Mouse (Mus musculus) lung, postnatal 0 days (tissue): ENCODE measurements at regions not wholly inside any gene's neighbourhood (a gene's known extent, or its start where the extent isn't known, plus 50 kb on each side); places are given as distances from the start of the nearest gene placed in this dataset.

Experiments
- ATAC-seq: fragments of 200-750 bp; cut with Nextera tagmentation; 2 replicates; pipeline ENCODE4 v1.8.0; 2017; ENCODE audit warnings: moderate library complexity
- DNase-seq: peaks from one replicate; pipeline ENCODE4 v3.0.0-alpha.2; 2016; ENCODE audit warnings: low spot score
- H3K27ac ChIP-seq: fragments of 300-500 bp; sonication (generic); 2 replicates; pipeline ENCODE4 v1.5.1; 2014; ENCODE audit warnings: antibody characterized with exemption, mild to moderate bottlenecking, low read length, mixed read lengths
- H3K27me3 ChIP-seq: fragments of 300-500 bp; sonication (generic); replicated peaks from 2 replicates; pipeline ENCODE4 v1.6.1; 2014; ENCODE audit warnings: low read length, mixed read lengths; ENCODE audit not compliant: insufficient read depth
- H3K36me3 ChIP-seq: fragments of 300-500 bp; sonication (generic); 2 replicates; pipeline ENCODE4 v1.6.1; 2014; ENCODE audit warnings: low read length, mixed read lengths; ENCODE audit not compliant: insufficient read depth
- H3K4me1 ChIP-seq: fragments of 300-500 bp; sonication (generic); 2 replicates; pipeline ENCODE4 v1.6.1; 2014; ENCODE audit warnings: antibody characterized with exemption, low read depth, low read length, mixed read lengths; ENCODE audit not compliant: insufficient read depth
- H3K4me2 ChIP-seq: fragments of 300-500 bp; sonication (generic); replicated peaks from 2 replicates; pipeline ENCODE4 v1.6.1; 2014; ENCODE audit warnings: low read depth, mild to moderate bottlenecking, low read length, moderate library complexity, mixed read lengths
- H3K4me3 ChIP-seq: fragments of 300-500 bp; sonication (generic); 2 replicates; pipeline ENCODE4 v1.5.1; 2014; ENCODE audit warnings: low read depth, low read length
- H3K9ac ChIP-seq: fragments of 300-500 bp; sonication (generic); replicated peaks from 2 replicates; pipeline ENCODE4 v1.6.1; 2014; ENCODE audit warnings: low read depth, mild to moderate bottlenecking
- H3K9me3 ChIP-seq: fragments of 300-500 bp; sonication (generic); 2 replicates; pipeline ENCODE4 v1.6.1; 2016; ENCODE audit warnings: low read length, mixed read lengths
- CTCF ChIP-seq: IDR thresholded peaks from 2 replicates; pipeline ENCODE4 v1.5.1; 2016; ENCODE audit warnings: antibody characterized with exemption, mild to moderate bottlenecking
- EP300 ChIP-seq: IDR thresholded peaks from 2 replicates; pipeline ENCODE4 v1.6.1; 2016; ENCODE audit warnings: antibody characterized with exemption, mild to moderate bottlenecking, control low read depth
- WGBS: fragments of 180-500 bp; shearing (Covaris S2); extraction: QIAGEN DNeasy Blood & Tissue Kit; methylation state at CpG from one replicate; pipeline ENCODE4 v1.1.7; 2014; 5-methylcytosine and 5-hydroxymethylcytosine counted together

DNA sequence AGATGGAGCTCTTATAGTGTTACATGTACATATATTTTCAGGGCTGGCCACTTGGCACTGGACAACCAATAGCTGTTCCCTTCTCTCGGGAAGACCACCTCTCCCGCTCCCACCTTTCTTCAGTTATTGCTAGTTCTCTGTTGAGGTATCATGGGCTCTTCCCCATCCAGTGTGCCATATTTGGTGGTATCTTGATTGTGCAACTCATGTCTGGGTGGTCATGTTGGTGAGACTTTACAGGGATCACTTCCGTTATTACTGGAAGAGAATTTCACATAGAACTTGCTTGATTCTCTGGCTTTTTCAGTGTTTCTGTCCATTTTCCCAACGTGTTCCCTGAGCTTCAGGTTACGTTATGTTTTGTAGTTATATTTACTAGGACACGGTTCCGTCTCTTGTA lies 106.6 kb downstream of the Gm11146 start:
- 95% methylated on average over 7 of the region's 7 CpGs for WGBS
- Histone ChIP-seq H3K4me3 (no peak overlapping the region), H3K9me3 (no peaks in the 10 kb centered on the region), H3K4me2 (no peak overlapping the region), H3K4me1 (no peaks in the 10 kb centered on the region), H3K27me3 (no peaks in the 10 kb centered on the region), H3K9ac (no peak overlapping the region), H3K27ac (no peak overlapping the region), H3K36me3 (no peaks in the 10 kb centered on the region)
- DNase-seq (no peak), ATAC-seq (no peak)
- no peak for TF ChIP-seq CTCF
- TF ChIP-seq EP300: no peak

GRCm38 (mm10) chr16:77494042-77494441 lies 107.9 kb downstream of the Gm11146 start:
- no peak overlapping the region for H3K4me3 ChIP-seq
- no peak overlapping the region for H3K9ac ChIP-seq
- no peaks in the 10 kb centered on the region for H3K27me3 ChIP-seq
- TF ChIP-seq EP300 (no peak), CTCF (no peak)
- WGBS: 63% methylated on average over 7 of the region's 7 CpGs
- no peak for DNase-seq
- H3K4me2 ChIP-seq: no peak overlapping the region
- H3K27ac ChIP-seq: no peak overlapping the region
- H3K4me1 ChIP-seq: no peaks in the 10 kb centered on the region
- H3K36me3 ChIP-seq: no peaks in the 10 kb centered on the region
- no peaks in the 10 kb centered on the region for H3K9me3 ChIP-seq
- no peak for ATAC-seq

DNA sequence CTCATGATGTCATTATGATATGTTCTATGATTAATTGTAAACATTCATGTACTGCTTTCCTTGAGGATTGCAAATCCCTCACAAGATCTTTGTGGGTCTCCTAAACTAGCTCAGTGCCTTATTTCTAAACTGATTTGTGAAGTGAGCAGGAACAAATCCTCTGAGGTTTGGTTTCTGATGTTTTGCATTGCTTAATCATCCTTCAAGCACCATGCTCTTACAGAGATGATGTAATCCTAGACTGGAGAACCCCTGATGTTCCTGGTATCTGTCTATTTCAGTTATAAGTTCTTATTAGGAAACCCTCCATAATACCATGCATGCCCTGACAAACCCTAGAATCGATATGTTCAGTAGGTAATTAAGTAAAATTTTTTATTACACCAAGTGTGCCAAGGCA lies 113.7 kb downstream of the Gm11146 start:
- TF ChIP-seq EP300: no peak
- no peak for TF ChIP-seq CTCF
- 85% methylated on average over 1 of the region's 1 CpGs for WGBS
- no peaks in the 10 kb centered on the region for H3K36me3 ChIP-seq
- H3K4me3 ChIP-seq: no peak overlapping the region
- ATAC-seq (no peak), DNase-seq (no peak)
- no peak overlapping the region for H3K27ac ChIP-seq
- no peak overlapping the region for H3K4me2 ChIP-seq
- no peaks in the 10 kb centered on the region for H3K27me3 ChIP-seq
- no peaks in the 10 kb centered on the region for H3K9me3 ChIP-seq
- H3K4me1 ChIP-seq: no peaks in the 10 kb centered on the region
- no peak overlapping the region for H3K9ac ChIP-seq

GRCm38 (mm10) chr16:77479812-77480211 lies 122.1 kb downstream of the Gm11146 start:
- no peak for TF ChIP-seq EP300
- no peak for TF ChIP-seq CTCF
- H3K4me2 ChIP-seq: no peak overlapping the region
- no peaks in the 10 kb centered on the region for H3K36me3 ChIP-seq
- ATAC-seq (no peak), DNase-seq (peak; percentile 21)
- no peak overlapping the region for H3K9ac ChIP-seq
- H3K27me3 ChIP-seq: no peaks in the 10 kb centered on the region
- WGBS: 56% methylated on average over 7 of the region's 7 CpGs
- H3K4me1 ChIP-seq: no peaks in the 10 kb centered on the region
- no peak overlapping the region for H3K4me3 ChIP-seq
- no peaks in the 10 kb centered on the region for H3K9me3 ChIP-seq
- no peak overlapping the region for H3K27ac ChIP-seq

DNA sequence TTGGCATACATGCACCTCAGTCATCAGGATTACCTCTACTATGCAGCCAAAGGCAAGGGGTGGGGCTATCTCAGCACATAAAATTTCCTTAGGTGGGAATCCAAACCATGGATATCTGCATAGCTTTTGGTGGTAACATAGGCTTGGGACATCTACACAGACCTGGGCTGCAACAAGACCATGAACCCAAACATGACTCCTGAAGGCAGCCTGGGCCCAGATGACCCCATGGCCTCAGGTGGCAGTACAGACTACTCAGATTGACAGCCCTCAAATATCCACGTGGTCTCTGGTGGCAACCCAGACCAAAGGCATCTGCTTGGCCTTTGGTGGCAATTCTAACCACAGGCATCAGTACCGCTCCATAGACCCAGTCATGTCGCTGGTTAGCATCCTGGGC lies 130.0 kb downstream of the Gm11146 start:
- no peak for ATAC-seq
- DNase-seq: no peak
- H3K9me3 ChIP-seq: no peaks in the 10 kb centered on the region
- no peaks in the 10 kb centered on the region for H3K4me1 ChIP-seq
- 93% methylated on average over 3 of the region's 3 CpGs for WGBS
- H3K4me2 ChIP-seq: no peak overlapping the region
- H3K9ac ChIP-seq: no peak overlapping the region
- no peaks in the 10 kb centered on the region for H3K36me3 ChIP-seq
- no peak for TF ChIP-seq CTCF
- no peak for TF ChIP-seq EP300
- no peaks in the 10 kb centered on the region for H3K27me3 ChIP-seq
- no peak overlapping the region for H3K4me3 ChIP-seq
- no peak overlapping the region for H3K27ac ChIP-seq

GRCm38 (mm10) chr16:77469903-77470302 lies 132.0 kb downstream of the Gm11146 start:
- 87% methylated on average over 4 of the region's 4 CpGs for WGBS
- no peak overlapping the region for H3K4me3 ChIP-seq
- no peak overlapping the region for H3K27ac ChIP-seq
- H3K9me3 ChIP-seq: no peaks in the 10 kb centered on the region
- H3K4me2 ChIP-seq: no peak overlapping the region
- TF ChIP-seq CTCF (no peak), EP300 (no peak)
- H3K36me3 ChIP-seq: no peaks in the 10 kb centered on the region
- no peaks in the 10 kb centered on the region for H3K4me1 ChIP-seq
- DNase-seq (no peak), ATAC-seq (no peak)
- no peaks in the 10 kb centered on the region for H3K27me3 ChIP-seq
- H3K9ac ChIP-seq: no peak overlapping the region

- no peaks in the 10 kb centered on the region for H3K36me3 ChIP-seq
- 74% methylated on average over 6 of the region's 6 CpGs for WGBS
- ATAC-seq (no peak), DNase-seq (no peak)
- no peak overlapping the region for H3K9ac ChIP-seq
- H3K4me1 ChIP-seq: no peaks in the 10 kb centered on the region
- no peak overlapping the region for H3K4me2 ChIP-seq
- no peak for TF ChIP-seq CTCF
- TF ChIP-seq EP300: no peak
- no peaks in the 10 kb centered on the region for H3K27me3 ChIP-seq
- no peak overlapping the region for H3K4me3 ChIP-seq
- H3K9me3 ChIP-seq: no peaks in the 10 kb centered on the region
- no peak overlapping the region for H3K27ac ChIP-seq
Measured at GRCm38 (mm10) chr16:77469328-77469875, 132.5 kb downstream of the Gm11146 start.
